Mouse (Mus musculus) left cerebral cortex, postnatal 36 days (tissue): ENCODE results near the gene Itga8. TPM values are rescaled to one million over a fixed set of nuclear protein-coding genes. Genes with fewer than 3 reads are reported as not detected.

ENCODE experiments used
- DNase-seq, 2 experiments: peaks; one replicate each; pipeline ENCODE4 v3.0.0; 2021 to 2022; ENCODE audit warnings: low spot score in 2 of 2, mixed read lengths in 1 of 2
- intact Hi-C: fragments of 180-260 bp; cut with DNase I; formaldehyde crosslinking; loops from one replicate; pipeline ENCODE4 v1.15.1; 2025
- total RNA-seq, 2 experiments: library from RNA; stranded (reverse); gene quantifications; 2 replicates each; pipeline ENCODE4 v1.2.3; 2021

The Itga8 gene
- total RNA-seq, 2 experiments from 2014 or later, result 7.2 to 10.9 TPM

DNA sequence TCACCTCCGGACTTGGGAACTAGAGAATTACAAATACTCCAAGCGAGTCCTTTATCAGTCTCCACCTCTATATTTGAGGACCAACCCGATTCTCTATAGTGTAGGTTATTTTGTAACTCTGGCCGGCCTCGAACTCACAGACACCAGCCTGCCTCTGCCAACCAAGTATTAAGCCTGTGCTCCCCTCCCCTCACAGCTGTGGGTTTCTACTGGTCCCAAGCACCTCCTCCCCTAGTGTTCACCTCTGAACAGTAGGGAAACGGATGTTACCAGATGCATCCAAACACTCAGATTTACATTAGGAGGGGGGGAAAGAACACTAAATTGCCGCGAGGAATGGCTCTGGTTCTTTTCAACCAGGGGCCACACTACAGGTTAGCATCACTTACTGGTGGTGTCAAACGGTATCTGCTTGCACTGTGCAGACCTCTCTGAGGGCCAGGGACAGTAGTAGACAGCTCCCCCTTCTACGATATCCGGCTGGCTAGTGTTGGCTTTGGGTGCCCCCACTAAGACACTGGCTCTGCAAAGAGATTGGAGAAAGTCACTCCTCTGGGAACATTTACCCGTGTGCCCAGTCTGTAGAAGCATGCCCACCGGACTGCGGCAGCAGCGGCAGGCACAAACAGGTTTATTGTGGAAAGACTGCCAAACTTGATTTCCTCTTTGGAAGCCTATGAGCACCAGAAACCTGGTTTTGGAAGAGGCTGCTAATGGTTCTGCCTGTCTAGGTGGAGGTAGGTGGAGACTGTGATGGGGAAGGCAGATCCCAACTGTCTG lies 1.1 kb downstream of the Itga8 start:
- intact Hi-C loops, result loop anchor here (2.0 to 5.0 kb wide), 3 partner anchors 128 to 298 kb away; no protein-coding TSS in a partner anchor
- DNase-seq, result no peak

DNA sequence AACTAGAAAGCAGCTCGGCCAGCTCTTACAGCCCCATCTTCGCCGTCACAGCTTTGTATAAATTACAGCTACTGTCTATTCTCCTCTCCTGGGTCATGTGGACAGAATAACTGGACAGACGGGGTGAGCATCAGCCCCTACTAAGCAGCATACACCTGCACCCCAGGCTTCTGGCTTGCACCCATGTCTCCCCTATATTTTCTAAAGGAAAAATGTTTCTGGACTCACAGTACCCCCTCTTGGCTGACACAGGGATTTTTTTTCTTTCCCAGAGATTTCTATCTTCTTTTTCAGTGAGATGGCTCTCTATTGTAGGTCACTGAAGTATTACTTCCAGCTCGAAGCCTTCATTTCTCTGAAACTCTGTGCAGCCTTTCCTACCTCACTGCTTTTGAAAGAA lies 4.4 kb downstream of the Itga8 start:
- no peak for DNase-seq
- intact Hi-C loops, result loop anchor here (10.0 kb wide), 1 partner anchor 142 kb away; no protein-coding TSS in a partner anchor

DNA sequence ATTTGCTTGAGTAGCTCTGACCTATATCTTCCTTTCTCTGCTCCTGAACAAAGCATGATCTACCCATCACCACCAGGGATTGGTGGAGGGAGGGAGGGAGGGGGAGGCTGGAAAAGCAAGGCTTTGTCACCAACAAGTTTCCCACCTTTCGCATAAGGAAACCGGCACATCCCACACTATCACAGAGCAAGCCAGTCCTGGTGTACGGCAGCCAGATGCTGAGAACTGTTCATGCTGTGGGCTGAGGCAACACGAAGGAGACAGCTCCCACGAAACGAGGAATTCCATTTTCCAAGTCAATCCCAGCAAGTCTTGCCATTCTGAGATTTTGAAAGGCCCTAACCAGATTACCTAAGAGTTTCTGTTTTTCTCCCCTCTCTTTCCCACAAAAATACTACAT lies 6.6 kb downstream of the Itga8 start:
- DNase-seq, result peak; percentile 41 to 74
- intact Hi-C loops, result loop anchor here (10.0 kb wide), 1 partner anchor 140 kb away; no protein-coding TSS in a partner anchor

DNA sequence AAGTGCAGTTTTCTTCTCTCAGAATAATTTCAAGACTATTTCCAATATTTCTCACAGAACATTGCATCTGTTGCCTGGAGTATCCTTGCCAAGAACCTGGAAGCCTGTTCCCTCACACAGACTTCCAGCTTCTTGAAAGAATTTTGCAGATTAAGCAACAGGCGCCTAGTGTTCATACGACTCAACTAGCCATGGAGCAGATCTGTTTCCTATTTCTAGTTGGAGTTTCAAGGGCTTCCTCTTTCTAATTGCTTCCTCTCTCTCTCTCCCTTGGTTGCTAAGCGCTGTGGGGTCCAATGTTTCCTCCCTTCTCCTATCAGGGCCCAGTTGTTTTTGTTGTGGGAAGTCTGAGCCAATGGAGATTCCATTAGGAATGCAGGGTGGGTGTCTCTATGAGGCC lies 7.7 kb downstream of the Itga8 start:
- intact Hi-C loops, result loop anchor here (10.0 kb wide), 1 partner anchor 139 kb away; no protein-coding TSS in a partner anchor
- peak in 1 of 2 experiments; percentile 46 for DNase-seq

DNA sequence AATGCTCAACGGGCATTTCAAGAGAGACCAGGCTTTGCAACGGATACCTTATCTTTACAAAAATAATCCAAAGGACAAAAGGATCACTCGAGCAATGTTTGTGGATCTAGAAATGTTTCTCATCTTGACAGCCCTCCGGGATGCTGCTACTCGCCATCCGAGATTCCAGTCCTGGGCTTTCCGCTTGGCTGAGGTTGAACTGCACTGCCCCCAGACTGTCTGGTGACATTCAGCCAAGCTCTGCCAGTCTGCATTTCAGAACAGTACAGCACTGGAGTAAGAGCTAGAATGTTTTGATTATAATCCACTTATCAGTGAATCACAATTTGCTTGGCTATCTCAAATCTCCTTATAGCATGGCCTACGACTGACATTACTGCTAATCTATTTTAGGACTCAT lies 8.3 kb downstream of the Itga8 start:
- no peak for DNase-seq
- intact Hi-C loops, result loop anchor here (10.0 kb wide), 1 partner anchor 139 kb away; no protein-coding TSS in a partner anchor

DNA sequence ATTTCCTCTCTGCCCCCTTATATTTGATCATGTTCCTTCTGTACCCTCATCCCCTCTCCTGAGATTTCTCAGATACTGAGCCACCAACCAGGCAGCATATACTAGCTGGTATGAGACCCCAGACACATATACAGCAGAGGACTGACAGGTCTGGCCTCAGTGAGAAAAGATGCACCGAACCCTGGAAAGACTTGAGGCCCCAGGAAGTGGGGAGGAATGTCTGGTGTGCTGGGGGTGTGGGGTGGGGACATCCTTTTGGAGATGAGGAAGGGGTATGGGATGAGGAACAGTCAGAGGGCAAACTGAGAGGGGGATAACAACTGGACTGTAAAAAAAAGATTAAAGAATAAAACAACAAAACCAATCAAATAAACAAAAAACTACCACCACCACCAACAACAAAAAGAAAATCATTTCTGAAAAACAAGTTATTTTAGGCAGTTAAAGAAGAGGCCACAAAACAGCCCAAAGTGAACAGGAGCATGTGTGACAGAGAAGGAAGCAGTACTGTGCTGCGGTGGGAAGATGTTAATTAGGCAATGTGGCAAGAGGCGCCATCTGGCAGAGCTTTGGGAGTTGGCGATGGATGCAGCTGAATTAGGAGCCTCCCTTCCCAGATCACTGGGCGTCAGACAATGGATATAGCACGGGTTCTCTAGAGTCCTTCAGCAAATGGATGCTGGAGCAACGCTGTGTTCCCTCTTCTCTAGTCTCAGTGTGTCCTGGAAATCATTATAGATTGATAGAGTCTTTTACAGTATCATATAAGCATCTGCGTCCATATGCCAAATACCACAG lies 9.5 kb downstream of the Itga8 start:
- intact Hi-C loops, result loop anchor here (10.0 kb wide), 1 partner anchor 137 kb away; no protein-coding TSS in a partner anchor
- DNase-seq, result peak; percentile 84 to 88

DNA sequence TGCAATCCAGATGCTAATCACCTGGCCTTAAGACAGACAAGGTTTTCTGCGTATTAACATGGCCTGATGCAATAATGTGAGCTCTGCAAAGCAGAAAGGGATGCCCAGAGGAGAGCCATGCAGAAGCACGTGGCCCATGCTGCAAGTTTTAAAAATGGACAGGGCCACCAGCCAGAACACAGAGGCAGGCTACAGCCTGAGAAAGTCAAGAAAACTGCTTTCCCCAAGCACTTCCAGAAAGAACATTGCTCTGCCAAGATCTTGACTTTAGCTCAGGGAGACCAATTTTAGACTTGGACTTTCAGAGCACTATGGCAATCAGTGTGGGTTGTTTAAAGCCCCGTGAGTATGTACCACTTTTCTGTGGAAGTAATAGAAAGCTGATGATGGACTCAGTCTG lies 11.5 kb downstream of the Itga8 start:
- DNase-seq, result no peak
- intact Hi-C loops, result loop anchor here (10.0 kb wide), 1 partner anchor 135 kb away; no protein-coding TSS in a partner anchor

DNA sequence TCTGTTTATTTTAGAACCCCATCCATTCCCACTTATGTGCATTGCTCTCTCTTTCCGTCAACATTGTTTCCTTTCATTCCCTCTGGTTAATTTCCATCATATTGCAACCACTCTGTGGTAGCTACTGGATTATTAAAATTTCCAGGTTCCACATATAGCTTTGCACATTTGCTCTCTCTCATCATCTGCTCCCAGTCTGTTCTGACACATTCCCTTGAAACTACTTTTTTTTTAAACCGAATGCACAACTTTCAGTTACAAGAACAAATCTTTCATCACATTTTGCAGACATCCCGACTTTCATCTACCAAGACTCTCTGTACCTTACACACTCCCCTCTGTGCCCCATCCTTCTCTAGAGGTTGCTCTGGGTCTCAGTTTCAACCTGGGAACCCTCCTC lies 13.9 kb downstream of the Itga8 start:
- intact Hi-C loops, result no loop called here
- no peak for DNase-seq

DNA sequence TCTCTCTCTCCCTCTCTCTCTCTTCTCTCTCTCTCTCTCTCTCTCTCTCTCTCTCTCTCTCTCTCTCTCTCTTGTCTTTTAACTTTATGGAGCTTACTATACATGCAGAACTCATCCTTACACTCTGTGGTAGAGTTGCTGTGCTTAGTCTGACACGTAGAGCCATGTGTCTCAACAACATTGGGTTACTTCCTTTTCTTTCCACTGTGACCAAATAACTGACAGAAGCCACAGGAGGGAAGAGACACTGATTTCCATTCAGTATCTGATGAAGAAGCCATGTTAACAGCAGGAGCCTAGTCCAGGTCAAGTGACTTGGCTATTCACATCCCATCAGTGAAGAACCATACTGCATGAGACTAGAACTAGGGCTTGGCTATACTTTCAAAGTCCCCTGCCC lies 21.1 kb downstream of the Itga8 start:
- DNase-seq, result no peak
- intact Hi-C loops, result no loop called here

DNA sequence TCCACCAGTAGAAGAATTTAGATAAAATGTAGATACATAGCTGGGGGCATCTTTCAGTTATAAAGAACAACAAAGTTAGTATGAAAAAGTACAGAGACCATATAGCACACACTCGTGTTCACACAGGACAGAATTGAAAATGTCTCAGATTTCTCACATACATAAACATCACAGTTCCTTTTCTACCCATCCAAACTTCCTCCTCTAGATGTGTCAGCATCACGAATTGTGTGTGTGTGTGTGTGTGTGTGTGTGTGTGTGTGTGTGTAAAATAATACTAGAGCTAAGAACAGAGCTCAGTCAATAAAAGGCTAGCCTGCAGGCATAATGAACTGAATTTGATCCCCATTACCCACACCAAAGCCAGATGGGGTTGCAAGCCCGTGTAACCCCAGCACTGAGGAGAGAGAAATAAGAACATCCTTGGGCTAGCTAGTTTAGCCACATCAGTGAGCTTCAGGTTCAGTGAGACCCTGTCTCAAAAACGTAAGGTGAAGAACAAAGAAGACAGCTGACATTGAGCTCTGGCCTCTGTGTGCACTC lies 22.6 kb downstream of the Itga8 start:
- intact Hi-C loops, result no loop called here
- no peak for DNase-seq

DNA sequence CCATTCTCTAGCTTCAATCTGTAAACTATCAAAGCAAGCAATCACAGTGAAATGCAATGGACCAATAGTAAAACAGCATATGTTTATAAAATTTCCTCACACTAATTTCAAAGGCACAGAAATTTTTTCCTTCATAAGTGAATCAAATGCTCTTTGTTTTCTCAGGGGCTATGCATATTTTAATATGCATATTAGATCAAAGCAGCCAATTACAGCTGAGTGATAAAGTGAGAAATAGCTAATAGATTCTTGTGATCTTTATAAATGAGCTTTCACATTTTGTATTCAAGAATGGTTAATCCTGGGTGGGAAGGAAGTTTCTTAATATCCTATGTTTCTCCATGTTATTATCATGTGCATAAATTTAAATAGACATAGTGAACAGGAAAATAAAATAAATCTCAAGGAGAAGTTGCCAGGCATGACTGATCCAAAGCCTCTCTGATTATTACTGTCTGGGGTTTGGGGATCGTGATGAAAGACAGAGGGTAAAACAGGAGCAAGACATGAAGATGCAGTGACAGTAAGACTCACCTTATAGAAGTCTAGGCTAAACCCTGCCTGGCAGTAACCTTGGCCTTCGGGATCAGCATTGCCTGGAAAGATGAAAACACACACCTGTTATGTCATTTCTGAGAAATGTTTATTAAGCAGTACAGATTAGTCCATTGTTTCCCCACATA lies 44.9 kb downstream of the Itga8 start:
- intact Hi-C loops, result no loop called here
- no peak for DNase-seq

DNA sequence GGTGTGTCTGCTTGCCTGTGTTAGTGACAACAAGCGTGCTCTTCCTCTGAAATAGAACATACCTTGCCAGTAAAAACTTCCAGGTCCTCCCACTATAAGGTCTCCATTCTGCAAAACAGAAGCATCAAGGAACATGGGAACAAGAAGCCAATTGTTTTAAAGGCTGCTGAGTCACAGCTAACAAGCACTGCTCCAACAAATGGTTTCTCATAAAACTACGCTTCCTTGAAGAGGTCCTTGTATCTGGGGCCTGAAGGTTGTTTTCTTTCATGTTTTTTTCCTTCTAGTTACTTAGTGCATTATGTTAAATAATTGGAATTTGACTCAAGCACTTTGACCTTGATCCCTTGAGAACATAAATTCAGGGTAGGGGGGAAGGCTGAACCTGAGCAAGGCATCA lies 45.8 kb downstream of the Itga8 start:
- intact Hi-C loops, result no loop called here
- DNase-seq, result no peak

DNA sequence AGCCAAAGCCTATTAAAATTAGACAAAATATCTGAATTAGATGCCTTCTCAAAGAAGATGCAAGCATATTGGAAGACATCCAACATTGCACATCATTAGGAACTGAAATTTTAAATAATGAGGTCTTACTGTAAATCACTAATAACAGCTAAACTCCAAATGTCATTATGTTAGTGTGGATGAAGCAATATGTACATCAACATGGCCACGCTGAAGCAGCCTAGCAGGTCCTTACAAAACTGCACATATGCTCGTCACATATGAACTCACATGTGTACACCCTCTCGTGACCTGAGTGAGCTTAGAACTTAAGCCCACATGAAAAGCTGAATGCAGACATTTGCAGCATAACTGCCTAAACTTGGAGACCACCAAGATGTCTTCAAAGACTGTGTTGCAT lies 66.4 kb downstream of the Itga8 start:
- intact Hi-C loops, result no loop called here
- no peak for DNase-seq

DNA sequence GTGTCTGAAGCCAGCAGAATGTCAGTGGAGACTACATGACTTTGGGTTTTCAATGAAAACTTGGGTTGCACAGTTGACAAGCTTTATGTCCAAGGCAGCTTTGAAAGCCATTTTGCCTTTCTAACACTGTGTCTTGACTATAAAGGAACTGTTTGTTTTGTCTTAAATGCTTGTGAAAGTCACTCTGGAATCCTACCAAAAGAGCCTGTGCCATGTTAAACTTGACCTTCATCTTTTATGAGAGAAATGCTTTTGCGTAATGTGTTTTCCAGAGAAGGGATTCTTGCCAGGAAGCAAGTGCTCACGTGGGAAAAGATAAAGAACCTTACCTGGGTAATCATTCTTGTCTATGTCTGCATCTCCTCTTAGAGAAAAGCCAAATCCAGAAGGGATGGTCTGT lies 72.0 kb downstream of the Itga8 start:
- DNase-seq, result no peak
- intact Hi-C loops, result no loop called here

DNA sequence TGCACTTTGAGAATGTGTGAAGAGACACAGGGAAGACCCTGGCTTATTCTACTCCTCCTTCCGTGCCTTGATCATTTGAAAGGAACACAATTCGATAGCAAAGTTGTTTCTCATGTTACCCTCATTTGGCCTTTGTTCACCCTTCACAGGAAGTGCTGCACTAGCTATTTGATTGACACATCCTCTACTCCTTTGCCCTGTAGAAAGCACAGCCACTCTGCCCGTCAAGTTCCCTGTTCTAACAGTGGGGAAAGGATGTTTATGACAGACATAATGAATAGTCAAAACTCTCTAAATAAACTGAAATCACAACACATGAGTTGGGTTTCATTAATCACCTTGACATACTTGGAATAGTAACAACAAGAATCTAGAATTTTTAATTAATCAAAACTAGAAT lies 73.4 kb downstream of the Itga8 start:
- intact Hi-C loops, result no loop called here
- no peak for DNase-seq

DNA sequence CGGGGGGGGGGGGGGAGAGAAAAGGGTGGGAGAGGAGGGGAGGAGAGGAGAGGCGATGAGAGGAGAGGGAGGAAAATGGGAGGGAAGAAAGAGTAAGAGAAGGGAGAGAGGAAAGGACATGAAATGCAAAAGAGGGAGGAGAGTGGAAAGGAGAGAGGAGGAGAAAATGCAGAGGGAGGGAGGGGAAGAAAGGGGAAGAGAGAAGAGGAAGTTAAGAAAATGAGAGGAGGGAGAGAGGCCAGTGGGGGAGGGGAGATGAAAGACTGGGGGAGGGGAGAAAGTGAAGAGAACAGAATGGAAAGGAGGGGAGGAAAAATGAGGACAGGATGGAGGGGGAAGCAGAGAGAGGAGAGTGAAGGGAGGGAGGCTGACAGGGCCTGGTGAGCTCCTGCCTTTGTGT lies 74.5 kb downstream of the Itga8 start:
- intact Hi-C loops, result no loop called here
- no peak for DNase-seq

DNA sequence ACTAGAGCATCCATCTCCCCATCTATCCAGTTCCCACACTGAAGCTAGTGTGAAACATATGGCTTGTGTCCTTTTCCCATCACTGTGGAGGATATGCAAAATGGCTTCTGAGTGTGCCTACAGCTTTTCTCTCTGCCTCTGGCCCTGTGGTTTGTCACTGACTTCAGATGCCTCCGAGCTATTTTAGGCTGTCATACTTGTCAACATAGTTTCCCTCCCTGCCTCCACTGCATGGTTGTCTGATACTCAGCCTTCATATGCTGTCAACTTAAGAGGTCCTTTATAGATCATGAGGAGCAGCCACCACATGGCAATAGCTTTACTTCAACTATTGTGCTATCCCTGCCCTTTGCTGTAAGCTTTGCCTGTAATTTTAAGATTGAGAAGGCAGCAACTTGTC lies 75.4 kb downstream of the Itga8 start:
- DNase-seq, result no peak
- intact Hi-C loops, result no loop called here

DNA sequence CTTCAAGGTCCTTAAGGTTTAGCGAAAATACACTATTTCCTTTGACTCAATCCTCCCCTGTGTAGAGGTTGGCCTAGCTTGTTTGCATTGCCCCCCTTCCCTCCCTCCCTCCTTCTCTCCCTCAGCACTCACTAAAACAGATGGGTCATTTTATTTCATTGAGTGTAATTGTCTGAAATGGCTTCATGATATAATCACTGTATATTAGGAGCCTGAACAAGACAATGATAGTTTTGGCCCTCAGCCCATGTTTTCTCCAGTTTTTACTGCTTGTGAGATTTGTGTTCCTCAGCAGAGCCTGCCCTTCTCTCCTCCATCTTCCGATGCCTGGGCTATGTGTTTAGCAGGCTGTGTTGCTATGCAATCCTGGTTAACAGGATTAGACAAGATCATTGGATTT lies 80.1 kb downstream of the Itga8 start:
- no peak for DNase-seq
- intact Hi-C loops, result no loop called here

DNA sequence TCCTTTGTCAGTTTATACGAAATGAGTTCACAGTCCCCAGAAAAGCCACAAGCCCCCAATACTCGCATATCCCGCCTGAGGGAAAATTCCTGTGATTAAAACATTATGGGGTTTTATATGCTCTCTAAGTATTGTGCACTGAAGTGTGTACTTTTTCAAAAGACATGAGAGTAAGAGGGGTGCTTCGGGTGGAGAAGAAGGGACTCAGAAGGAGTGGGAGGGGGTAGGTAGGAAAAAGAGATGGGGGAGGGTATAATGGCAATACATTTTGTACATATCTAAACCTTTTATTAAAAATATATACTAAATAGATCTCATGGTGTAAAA lies 88.3 kb downstream of the Itga8 start:
- DNase-seq, result no peak
- intact Hi-C loops, result no loop called here
